Mouse (Mus musculus): ENCODE data around the gene Ephb2. TPM values are rescaled to one million over a fixed set of nuclear protein-coding genes. Genes with fewer than 3 reads are reported as not detected.
A peak's percentile ranks its signal among the peaks of the same experiment; 100 is the strongest.

Ephb2 gene
- polyA plus RNA-seq, 1 experiment from 2014 or later: 1.3 TPM

GRCm38 (mm10) chr4:136638890-136639289 lies 196.9 kb downstream of the Ephb2 start:
- WGBS: 14% methylated on average over 10 of the region's 10 CpGs
- Histone ChIP-seq H3K27ac (no peak overlapping the region), H3K4me3 (peak overlapping the region; percentile 17), H3K9me3 (replicated peaks) (no peaks in the 10 kb centered on the region), H3K4me1 (replicated peaks) (peaks cover 18% of the 10 kb centered on the region), H3K36me3 (no peaks in the 10 kb centered on the region), H3K27me3 (peaks cover 44% of the 10 kb centered on the region), H3K4me2 (peak overlapping the region; percentile 37), H3K9ac (no peak overlapping the region)
- ATAC-seq (replicated peaks; ENCODE audit: insufficient number of reproducible peaks, insufficient read depth, low FRiP score, low read depth): no peak

- Histone ChIP-seq H3K4me2 (peak overlapping the region; percentile 92), H3K4me3 (peak overlapping the region; percentile 58), H3K9ac (no peak overlapping the region), H3K9me3 (replicated peaks) (no peaks in the 10 kb centered on the region), H3K36me3 (no peaks in the 10 kb centered on the region), H3K27me3 (peaks cover 44% of the 10 kb centered on the region), H3K4me1 (replicated peaks) (peaks cover 18% of the 10 kb centered on the region), H3K27ac (no peak overlapping the region)
- WGBS: 39% methylated on average over 7 of the region's 7 CpGs
- no peak for ATAC-seq (replicated peaks; ENCODE audit: insufficient number of reproducible peaks, insufficient read depth, low FRiP score, low read depth)
Observed at GRCm38 (mm10) chr4:136638230-136638750, 197.5 kb downstream of the Ephb2 start.

- peak overlapping the region; percentile 58 for H3K4me3 ChIP-seq
- H3K27ac ChIP-seq: no peak overlapping the region
- no peaks in the 10 kb centered on the region for H3K9me3 ChIP-seq (replicated peaks)
- H3K36me3 ChIP-seq: no peaks in the 10 kb centered on the region
- peak overlapping the region; percentile 92 for H3K4me2 ChIP-seq
- 3% methylated on average over 76 of the region's 76 CpGs for WGBS
- peak overlapping the region; percentile 36 for H3K9ac ChIP-seq
- peaks cover 18% of the 10 kb centered on the region for H3K4me1 ChIP-seq (replicated peaks)
- H3K27me3 ChIP-seq: peaks cover 44% of the 10 kb centered on the region
- 0 out of 2 replicates have a peak, but pooled peaks have one; percentile 15 for ATAC-seq (replicated peaks; ENCODE audit: insufficient number of reproducible peaks, insufficient read depth, low FRiP score, low read depth)
Observed at GRCm38 (mm10) chr4:136637563-136638229, 198.1 kb downstream of the Ephb2 start.

GRCm38 (mm10) chr4:136636983-136637562 lies 198.7 kb downstream of the Ephb2 start:
- H3K36me3 ChIP-seq: no peaks in the 10 kb centered on the region
- H3K9ac ChIP-seq: peak overlapping the region; percentile 36
- H3K27me3 ChIP-seq: peaks cover 44% of the 10 kb centered on the region
- peaks cover 18% of the 10 kb centered on the region for H3K4me1 ChIP-seq (replicated peaks)
- no peak overlapping the region for H3K27ac ChIP-seq
- peak overlapping the region; percentile 92 for H3K4me2 ChIP-seq
- ATAC-seq (replicated peaks; ENCODE audit: insufficient number of reproducible peaks, insufficient read depth, low FRiP score, low read depth): no peak
- WGBS: 19% methylated on average over 37 of the region's 37 CpGs
- no peaks in the 10 kb centered on the region for H3K9me3 ChIP-seq (replicated peaks)
- H3K4me3 ChIP-seq: peak overlapping the region; percentile 58

DNA sequence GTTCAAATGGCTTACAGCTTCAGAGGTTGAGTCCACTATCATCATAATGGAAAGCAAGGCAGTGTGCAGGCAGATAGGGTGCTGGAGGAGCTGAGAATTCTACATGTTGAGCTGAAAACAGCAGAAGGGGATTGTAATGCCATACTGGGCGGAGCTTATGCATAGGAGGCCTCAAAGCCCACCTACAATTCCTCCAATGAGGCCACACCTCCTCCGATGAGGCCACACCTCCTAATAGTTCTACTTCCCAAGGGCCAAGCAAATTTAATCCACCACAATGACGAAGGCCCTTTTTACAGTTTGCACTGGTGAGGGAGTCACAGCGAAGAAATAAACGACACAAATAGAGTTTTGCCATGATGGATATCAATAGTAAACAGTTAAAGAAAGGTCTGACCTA lies 199.3 kb downstream of the Ephb2 start:
- Histone ChIP-seq H3K4me1 (replicated peaks) (peaks cover 20% of the 10 kb centered on the region), H3K4me2 (no peak overlapping the region), H3K9ac (no peak overlapping the region), H3K27ac (no peak overlapping the region), H3K4me3 (no peak overlapping the region), H3K36me3 (no peaks in the 10 kb centered on the region), H3K9me3 (replicated peaks) (no peaks in the 10 kb centered on the region), H3K27me3 (peaks cover 44% of the 10 kb centered on the region)
- WGBS: 59% methylated on average over 5 of the region's 5 CpGs
- no peak for ATAC-seq (replicated peaks; ENCODE audit: insufficient number of reproducible peaks, insufficient read depth, low FRiP score, low read depth)

GRCm38 (mm10) chr4:136635995-136636394 lies 199.8 kb downstream of the Ephb2 start:
- Histone ChIP-seq H3K4me1 (replicated peaks) (peaks cover 26% of the 10 kb centered on the region), H3K27ac (no peak overlapping the region), H3K36me3 (no peaks in the 10 kb centered on the region), H3K27me3 (peaks cover 44% of the 10 kb centered on the region), H3K9me3 (replicated peaks) (no peaks in the 10 kb centered on the region), H3K4me3 (no peak overlapping the region), H3K4me2 (no peak overlapping the region), H3K9ac (no peak overlapping the region)
- ATAC-seq (replicated peaks; ENCODE audit: insufficient number of reproducible peaks, insufficient read depth, low FRiP score, low read depth): no peak

DNA sequence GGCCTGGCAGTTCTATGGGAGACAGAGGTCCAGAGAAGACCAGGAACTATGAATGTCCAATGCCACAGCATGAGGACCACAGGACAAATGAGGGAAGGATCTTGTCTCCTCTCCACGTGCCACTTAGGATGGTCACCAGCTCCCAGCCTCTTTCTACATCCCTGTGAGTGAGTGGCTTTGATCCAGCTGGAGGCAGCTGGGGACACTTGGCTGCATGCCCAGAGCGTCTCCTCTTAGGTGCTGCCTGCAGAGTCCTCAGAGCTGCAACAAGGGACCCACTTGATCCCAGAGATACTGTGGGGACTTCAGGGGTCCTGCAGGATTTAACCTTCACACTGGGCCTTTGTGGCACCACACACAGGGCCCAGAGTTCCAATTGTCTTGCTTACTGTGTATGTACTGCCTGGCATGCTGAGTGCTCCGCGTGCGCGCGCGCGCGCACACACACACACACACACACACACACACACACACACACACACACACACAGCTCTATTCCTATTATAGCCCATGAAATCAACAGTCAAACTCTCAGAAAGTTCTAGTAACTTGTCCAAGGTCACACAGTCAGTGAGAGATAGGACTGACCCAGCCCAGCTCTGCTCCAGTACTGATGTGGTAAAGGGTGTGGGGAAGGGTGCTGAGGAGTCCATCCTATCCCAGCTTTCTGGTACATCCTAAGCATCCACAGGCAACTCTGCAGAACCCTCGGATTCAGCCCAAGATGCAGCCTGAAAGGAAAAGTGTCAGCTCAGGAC lies 204.4 kb downstream of the Ephb2 start:
- peak; percentile 78 for ATAC-seq (replicated peaks; ENCODE audit: insufficient number of reproducible peaks, insufficient read depth, low FRiP score, low read depth)
- H3K4me1 ChIP-seq (replicated peaks): peaks cover 11% of the 10 kb centered on the region
- no peak overlapping the region for H3K4me3 ChIP-seq
- H3K27ac ChIP-seq: no peak overlapping the region
- H3K9me3 ChIP-seq (replicated peaks): no peaks in the 10 kb centered on the region
- H3K27me3 ChIP-seq: peaks cover 11% of the 10 kb centered on the region
- no peaks in the 10 kb centered on the region for H3K36me3 ChIP-seq
- no peak overlapping the region for H3K4me2 ChIP-seq
- WGBS: 73% methylated on average over 11 of the region's 11 CpGs
- no peak overlapping the region for H3K9ac ChIP-seq

DNA sequence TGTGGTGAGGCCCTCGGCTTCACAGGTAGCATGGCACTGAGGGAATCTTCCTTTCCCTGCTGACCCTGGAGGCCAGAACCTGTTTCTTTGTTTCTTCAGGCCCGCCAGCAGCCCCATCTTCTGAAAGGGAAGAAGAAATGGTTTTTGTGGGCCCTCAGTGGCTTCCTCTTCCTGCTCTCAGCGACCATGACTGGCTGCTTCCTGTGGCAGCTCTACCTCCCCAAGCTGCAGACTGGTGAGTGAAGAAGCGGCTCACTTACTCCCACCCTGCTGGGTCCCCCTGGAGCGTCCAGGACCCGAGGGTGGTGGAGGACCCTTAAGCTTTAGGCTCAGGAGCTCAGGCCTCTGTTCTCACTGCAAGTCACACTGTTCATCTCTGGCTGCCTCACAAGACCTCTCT lies 209.2 kb downstream of the Ephb2 start:
- WGBS: 61% methylated on average over 6 of the region's 6 CpGs
- peaks cover 17% of the 10 kb centered on the region for H3K27me3 ChIP-seq
- no peak for ATAC-seq (replicated peaks; ENCODE audit: insufficient number of reproducible peaks, insufficient read depth, low FRiP score, low read depth)

GRCm38 (mm10) chr4:136622388-136622787 lies 213.4 kb downstream of the Ephb2 start, which contains the start of gene Lactbl1:
Lactbl1 (plus strand) TSS chr4:136622621.
- Histone ChIP-seq H3K27me3 (peaks cover 17% of the 10 kb centered on the region), H3K4me3 (no peak within 1 kb of the TSS), H3K27ac (no peak within 1 kb of the TSS), H3K36me3 (no peaks in the 10 kb centered on the region), H3K9me3 (replicated peaks) (no peaks in the 10 kb centered on the region), H3K4me2 (no peak within 1 kb of the TSS), H3K9ac (no peak within 1 kb of the TSS), H3K4me1 (replicated peaks) (0 out of 2 replicates have a peak, but pooled peaks cover 2% of the 10 kb centered on the region)
- no peak for ATAC-seq (replicated peaks; ENCODE audit: insufficient number of reproducible peaks, insufficient read depth, low FRiP score, low read depth)
- 36% methylated on average over 6 of the region's 6 CpGs for WGBS

More for the DNA sequence above, 209.2 kb downstream of the Ephb2 start:
- Histone ChIP-seq H3K36me3 (no peaks in the 10 kb centered on the region), H3K4me2 (no peak overlapping the region), H3K9me3 (replicated peaks) (no peaks in the 10 kb centered on the region), H3K4me3 (no peak overlapping the region), H3K9ac (no peak overlapping the region), H3K4me1 (replicated peaks) (peaks cover 10% of the 10 kb centered on the region), H3K27ac (no peak overlapping the region)

DNA sequence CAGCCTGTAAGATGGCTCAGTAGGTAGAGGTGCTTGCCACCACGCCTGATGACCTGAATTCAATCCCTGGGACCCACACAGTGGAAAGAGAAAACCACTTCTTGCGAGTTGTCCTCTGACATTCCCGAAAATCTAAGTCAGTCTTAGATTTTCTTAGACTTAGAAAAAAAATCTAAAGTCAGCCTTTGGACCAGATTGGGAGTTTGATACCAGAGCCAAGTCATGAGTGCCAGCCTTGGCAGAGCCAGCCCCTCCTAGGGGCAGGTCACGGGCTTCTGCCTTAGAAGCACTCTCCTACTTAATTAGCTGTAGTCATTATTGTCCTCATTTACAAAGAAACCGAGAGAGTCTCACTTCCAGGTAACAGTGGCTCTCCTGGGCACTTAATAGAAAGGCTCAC lies 213.8 kb downstream of the Ephb2 start:
- no peak for ATAC-seq (replicated peaks; ENCODE audit: insufficient number of reproducible peaks, insufficient read depth, low FRiP score, low read depth)

DNA sequence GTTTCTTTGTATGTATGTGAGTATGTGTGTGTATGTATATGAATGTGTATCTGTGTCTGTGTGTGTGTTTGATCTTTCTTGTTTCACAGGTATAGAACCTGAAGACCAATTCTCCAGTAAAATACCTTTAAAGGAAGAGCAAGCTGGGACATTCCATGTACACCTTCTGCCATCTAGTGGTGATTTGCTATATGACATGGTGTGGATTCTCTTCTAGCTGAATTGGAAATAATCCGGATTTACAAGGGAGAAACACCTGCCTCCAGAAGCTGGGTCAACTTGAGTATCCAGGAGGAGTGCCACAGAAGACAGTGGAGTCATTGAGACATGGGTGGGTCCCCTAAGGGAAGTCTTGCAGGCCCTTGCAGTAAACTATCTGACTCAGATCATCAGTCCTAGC lies 214.5 kb downstream of the Ephb2 start:
- ATAC-seq (replicated peaks; ENCODE audit: insufficient number of reproducible peaks, insufficient read depth, low FRiP score, low read depth): no peak
- no peak overlapping the region for H3K4me2 ChIP-seq
- 0 out of 2 replicates have a peak, but pooled peaks cover 2% of the 10 kb centered on the region for H3K4me1 ChIP-seq (replicated peaks)
- H3K27ac ChIP-seq: no peak overlapping the region
- no peaks in the 10 kb centered on the region for H3K36me3 ChIP-seq
- H3K9me3 ChIP-seq (replicated peaks): no peaks in the 10 kb centered on the region
- peaks cover 17% of the 10 kb centered on the region for H3K27me3 ChIP-seq
- H3K9ac ChIP-seq: no peak overlapping the region
- 0% methylated on average over 1 of the region's 1 CpGs for WGBS
- H3K4me3 ChIP-seq: no peak overlapping the region

More for the DNA sequence above, 213.8 kb downstream of the Ephb2 start:
- H3K27me3 ChIP-seq: peaks cover 17% of the 10 kb centered on the region
- H3K27ac ChIP-seq: no peak overlapping the region
- H3K9ac ChIP-seq: no peak overlapping the region
- no peaks in the 10 kb centered on the region for H3K36me3 ChIP-seq
- H3K4me3 ChIP-seq: no peak overlapping the region
- 55% methylated on average over 5 of the region's 5 CpGs for WGBS
- H3K4me1 ChIP-seq (replicated peaks): 0 out of 2 replicates have a peak, but pooled peaks cover 2% of the 10 kb centered on the region
- no peaks in the 10 kb centered on the region for H3K9me3 ChIP-seq (replicated peaks)
- no peak overlapping the region for H3K4me2 ChIP-seq

All from heart, embryonic 15.5 days (tissue).